Mouse (Mus musculus) midbrain, embryonic 10.5 days (tissue): ENCODE measurements around the gene Olfr1369-ps1. TPM values are rescaled to one million over a fixed set of nuclear protein-coding genes. Genes with fewer than 3 reads are reported as not detected.
A peak's percentile ranks its signal among the peaks of the same experiment; 100 is the strongest.
"Not testable (repeated sequence)": the region's sequence is repeated elsewhere in the genome, so short reads cannot be mapped to it uniquely, and the experiment has no call there.

Experiments used
- DNase-seq: peaks from one replicate; pipeline ENCODE4 v3.0.0-alpha.2; 2017; ENCODE audit warnings: low spot score
- H3K27ac ChIP-seq: fragments of 300-500 bp; sonication (generic); replicated peaks from 2 replicates; pipeline ENCODE4 v1.5.1; 2016; ENCODE audit warnings: mild to moderate bottlenecking
- H3K27me3 ChIP-seq: fragments of 300-500 bp; sonication (generic); 2 replicates; pipeline ENCODE4 v1.6.1; 2016; ENCODE audit warnings: low read depth, mild to moderate bottlenecking; ENCODE audit not compliant: poor library complexity, severe bottlenecking
- H3K36me3 ChIP-seq: fragments of 300-500 bp; sonication (generic); 2 replicates; pipeline ENCODE4 v1.6.1; 2016; ENCODE audit warnings: mild to moderate bottlenecking, moderate library complexity
- H3K4me1 ChIP-seq: fragments of 300-500 bp; sonication (generic); 2 replicates; pipeline ENCODE4 v1.6.1; 2016
- H3K4me3 ChIP-seq: fragments of 300-500 bp; sonication (generic); 2 replicates; pipeline ENCODE4 v1.5.1; 2016; ENCODE audit warnings: mild to moderate bottlenecking, moderate library complexity
- H3K9me3 ChIP-seq: fragments of 300-500 bp; sonication (generic); replicated peaks from 2 replicates; pipeline ENCODE4 v1.6.1; 2016; ENCODE audit warnings: mild to moderate bottlenecking
- WGBS: fragments of 180-500 bp; shearing (Covaris S2); methylation state at CpG from one replicate; pipeline ENCODE4 v1.1.7; 2016; 5-methylcytosine and 5-hydroxymethylcytosine counted together
- polyA plus RNA-seq: library from polyadenylated mRNA; unstranded; fragments of >200 nt; fragmentation: Nextera tagmentation; extraction: Ambion mirVana; gene quantifications from 2 replicates; pipeline ENCODE4 v1.2.1, GENCODE M21; 2016

Gene Olfr1369-ps1
- 0.06 and 0.07 TPM in 2 replicates for polyA plus RNA-seq

GRCm38 (mm10) chr13:21111183-21111582 lies at the start of gene Olfr1369-ps1:
Olfr1369-ps1 (plus strand) TSS chr13:21111483.
- H3K4me3 ChIP-seq, H3K4me1 ChIP-seq, H3K27me3 ChIP-seq, H3K36me3 ChIP-seq, H3K27ac ChIP-seq, H3K9me3 ChIP-seq, DNase-seq: not testable (repeated sequence)
- 77% methylated on average over 3 of the region's 3 CpGs for WGBS

GRCm38 (mm10) chr13:21066021-21066420 lies 45.3 kb upstream of the Olfr1369-ps1 start:
- H3K4me1 ChIP-seq = no peaks in the 10 kb centered on the region
- no peaks in the 10 kb centered on the region for H3K27me3 ChIP-seq
- H3K4me3 ChIP-seq = no peak overlapping the region
- no peaks in the 10 kb centered on the region for H3K36me3 ChIP-seq
- H3K9me3 ChIP-seq = no peaks in the 10 kb centered on the region
- no peak for DNase-seq
- 89% methylated on average over 2 of the region's 2 CpGs for WGBS
- no peak overlapping the region for H3K27ac ChIP-seq

DNA sequence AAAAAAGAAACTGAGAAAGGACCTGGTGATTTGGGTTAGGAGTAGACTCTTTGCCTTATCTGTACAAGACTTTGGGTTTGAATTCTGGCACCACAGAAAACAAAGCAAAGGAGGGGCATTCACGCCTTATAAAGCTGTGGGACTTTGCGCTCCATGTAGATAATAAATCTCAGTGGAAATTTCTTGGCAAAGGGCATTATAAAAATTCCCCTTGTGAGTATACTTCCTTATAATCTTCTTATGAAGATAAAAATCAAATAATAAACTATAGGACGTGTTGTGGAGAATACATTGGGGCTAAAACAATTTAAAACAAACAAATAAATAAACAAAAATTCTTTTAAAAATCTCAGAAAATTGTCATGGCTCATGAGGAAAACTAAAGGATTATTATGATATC lies 36.4 kb upstream of the Olfr1369-ps1 start, which contains the start of gene Olfr1370:
TSS of gene Olfr1370 (minus strand) at position 101 of the 400 bp plus-strand sequence.
- WGBS = 84% methylated on average over 3 of the region's 3 CpGs
- H3K4me3 ChIP-seq = no peak within 1 kb of the TSS
- no peaks in the 10 kb centered on the region for H3K27me3 ChIP-seq
- H3K36me3 ChIP-seq = no peaks in the 10 kb centered on the region
- no peak within 1 kb of the TSS for H3K27ac ChIP-seq
- H3K9me3 ChIP-seq = no peaks in the 10 kb centered on the region
- H3K4me1 ChIP-seq = no peaks in the 10 kb centered on the region
- no peak for DNase-seq

GRCm38 (mm10) chr13:21082686-21083085 lies 28.6 kb upstream of the Olfr1369-ps1 start:
- no peaks in the 10 kb centered on the region for H3K4me1 ChIP-seq

GRCm38 (mm10) chr13:21109759-21110158 lies 1.5 kb upstream of the Olfr1369-ps1 start:
- H3K36me3 ChIP-seq = no peaks in the 10 kb centered on the region
- no peaks in the 10 kb centered on the region for H3K9me3 ChIP-seq
- H3K4me1 ChIP-seq = no peaks in the 10 kb centered on the region
- H3K4me3 ChIP-seq = no peak overlapping the region
- H3K27ac ChIP-seq = no peak overlapping the region
- H3K27me3 ChIP-seq = no peaks in the 10 kb centered on the region
- 92% methylated on average over 3 of the region's 3 CpGs for WGBS
- no peak for DNase-seq

More at GRCm38 (mm10) chr13:21082686-21083085, 28.6 kb upstream of the Olfr1369-ps1 start:
- no peak for DNase-seq
- WGBS = 88% methylated on average over 2 of the region's 2 CpGs
- Histone ChIP-seq H3K36me3 (no peaks in the 10 kb centered on the region), H3K4me3 (no peak overlapping the region), H3K27me3 (no peaks in the 10 kb centered on the region), H3K9me3 (no peaks in the 10 kb centered on the region), H3K27ac (no peak overlapping the region)

DNA sequence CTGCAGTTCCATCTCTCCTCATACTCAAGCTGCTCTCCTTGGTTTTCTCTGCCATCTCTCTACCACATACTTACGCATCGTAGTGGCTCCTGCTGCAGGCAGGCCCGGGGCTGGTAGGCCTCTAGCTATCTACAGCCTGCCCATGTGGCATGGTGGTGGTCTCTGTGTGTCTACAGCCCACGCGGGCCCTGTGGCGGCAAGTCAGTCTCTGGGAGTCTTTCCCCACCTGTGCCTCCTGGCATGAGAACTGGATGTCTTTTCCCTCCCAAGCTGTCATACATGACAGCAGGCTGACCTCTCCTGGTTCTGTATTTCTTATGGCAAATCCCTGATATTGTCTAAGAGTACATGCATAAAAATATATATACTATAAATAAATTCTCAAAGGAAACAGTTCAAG lies 842 bp upstream of the Olfr1369-ps1 start:
- no peak for DNase-seq
- no peak overlapping the region for H3K4me3 ChIP-seq
- H3K36me3 ChIP-seq = no peaks in the 10 kb centered on the region
- H3K27ac ChIP-seq = no peak overlapping the region
- H3K27me3 ChIP-seq = no peaks in the 10 kb centered on the region
- H3K4me1 ChIP-seq = no peaks in the 10 kb centered on the region
- H3K9me3 ChIP-seq = no peaks in the 10 kb centered on the region
- 94% methylated on average over 6 of the region's 6 CpGs for WGBS

DNA sequence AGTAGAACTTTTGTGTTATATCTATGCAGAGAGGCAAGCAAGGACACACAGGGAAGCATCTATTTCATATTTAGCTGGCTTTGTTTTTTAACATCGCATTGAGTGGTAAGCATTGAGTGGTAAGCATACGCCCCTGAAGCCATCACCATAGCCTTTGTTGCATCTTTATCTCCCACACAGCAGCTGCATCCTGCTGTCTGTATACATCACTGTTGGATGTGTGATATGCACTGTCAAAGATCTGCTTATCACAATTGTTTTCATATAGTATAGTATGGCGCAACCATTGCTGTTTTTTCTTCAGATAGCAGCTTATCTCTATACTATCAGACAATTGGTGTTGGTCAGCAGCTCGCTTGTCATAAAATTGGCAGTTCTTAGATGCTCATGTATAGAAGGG lies 2.8 kb downstream of the Olfr1369-ps1 start:
- no peaks in the 10 kb centered on the region for H3K9me3 ChIP-seq
- H3K27ac ChIP-seq = no peak overlapping the region
- no peaks in the 10 kb centered on the region for H3K36me3 ChIP-seq
- DNase-seq = no peak
- H3K27me3 ChIP-seq = no peaks in the 10 kb centered on the region
- no peak overlapping the region for H3K4me3 ChIP-seq
- H3K4me1 ChIP-seq = no peaks in the 10 kb centered on the region
- 89% methylated on average over 4 of the region's 4 CpGs for WGBS

GRCm38 (mm10) chr13:21129339-21129738 lies 18.1 kb downstream of the Olfr1369-ps1 start, which contains the start of gene Olfr263:
Olfr263 (plus strand) TSS chr13:21129639.
- H3K27me3 ChIP-seq, DNase-seq, H3K9me3 ChIP-seq, H3K4me1 ChIP-seq, H3K27ac ChIP-seq, H3K4me3 ChIP-seq, H3K36me3 ChIP-seq: not testable (repeated sequence)
- WGBS = 85% methylated on average over 3 of the region's 3 CpGs

- Histone ChIP-seq H3K27me3 (no peaks in the 10 kb centered on the region), H3K4me1 (no peaks in the 10 kb centered on the region), H3K36me3 (no peaks in the 10 kb centered on the region), H3K4me3 (no peak overlapping the region), H3K27ac (no peak overlapping the region), H3K9me3 (no peaks in the 10 kb centered on the region)
- 49% methylated on average over 8 of the region's 8 CpGs for WGBS
- DNase-seq = no peak
Observed at GRCm38 (mm10) chr13:21142421-21142820, 31.1 kb downstream of the Olfr1369-ps1 start.

GRCm38 (mm10) chr13:21145767-21146166 lies 34.5 kb downstream of the Olfr1369-ps1 start, which contains the start of gene Olfr1368:
Olfr1368 (minus strand) TSS chr13:21145867.
- no peak for DNase-seq
- Histone ChIP-seq H3K36me3 (no peaks in the 10 kb centered on the region), H3K9me3 (no peaks in the 10 kb centered on the region), H3K27ac (no peak within 1 kb of the TSS), H3K4me1 (no peaks in the 10 kb centered on the region), H3K27me3 (no peaks in the 10 kb centered on the region), H3K4me3 (no peak within 1 kb of the TSS)
- 76% methylated on average over 4 of the region's 4 CpGs for WGBS

DNA sequence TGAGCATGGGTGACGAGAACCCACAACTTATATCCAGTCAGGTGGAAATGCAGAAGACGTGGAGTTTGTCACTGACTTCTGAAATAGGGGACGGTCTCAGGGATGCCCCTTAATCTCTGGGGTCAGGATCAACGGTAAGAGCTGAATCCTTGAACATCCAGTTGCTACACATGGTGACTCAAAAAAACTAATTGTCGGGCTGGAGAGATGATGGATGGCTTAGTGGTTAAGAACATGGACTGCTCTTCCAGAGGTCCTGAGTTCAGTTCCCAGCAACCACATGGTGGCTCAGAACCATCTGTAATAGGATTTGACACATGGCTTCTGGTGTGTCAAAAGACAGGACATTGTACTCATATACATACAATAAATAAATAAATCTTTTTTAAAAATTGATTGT lies 44.6 kb downstream of the Olfr1369-ps1 start:
- peaks cover 3% of the 10 kb centered on the region; the same call in 1 of the 2 replicates for H3K27me3 ChIP-seq
- H3K9me3 ChIP-seq = no peaks in the 10 kb centered on the region
- H3K4me1 ChIP-seq = peaks cover 9% of the 10 kb centered on the region
- DNase-seq = no peak
- WGBS = 82% methylated on average over 5 of the region's 5 CpGs
- no peaks in the 10 kb centered on the region for H3K36me3 ChIP-seq
- no peak overlapping the region for H3K4me3 ChIP-seq
- no peak overlapping the region for H3K27ac ChIP-seq

- Histone ChIP-seq H3K9me3 (no peaks in the 10 kb centered on the region), H3K4me3 (peak overlapping the region; percentile 67), H3K27ac (no peak overlapping the region), H3K36me3 (no peaks in the 10 kb centered on the region), H3K27me3 (peaks cover 3% of the 10 kb centered on the region; the same call in 1 of the 2 replicates), H3K4me1 (peaks cover 11% of the 10 kb centered on the region)
- WGBS = 2% methylated on average over 9 of the region's 9 CpGs
- DNase-seq = no peak
Observed at GRCm38 (mm10) chr13:21158071-21158470, 46.8 kb downstream of the Olfr1369-ps1 start.

DNA sequence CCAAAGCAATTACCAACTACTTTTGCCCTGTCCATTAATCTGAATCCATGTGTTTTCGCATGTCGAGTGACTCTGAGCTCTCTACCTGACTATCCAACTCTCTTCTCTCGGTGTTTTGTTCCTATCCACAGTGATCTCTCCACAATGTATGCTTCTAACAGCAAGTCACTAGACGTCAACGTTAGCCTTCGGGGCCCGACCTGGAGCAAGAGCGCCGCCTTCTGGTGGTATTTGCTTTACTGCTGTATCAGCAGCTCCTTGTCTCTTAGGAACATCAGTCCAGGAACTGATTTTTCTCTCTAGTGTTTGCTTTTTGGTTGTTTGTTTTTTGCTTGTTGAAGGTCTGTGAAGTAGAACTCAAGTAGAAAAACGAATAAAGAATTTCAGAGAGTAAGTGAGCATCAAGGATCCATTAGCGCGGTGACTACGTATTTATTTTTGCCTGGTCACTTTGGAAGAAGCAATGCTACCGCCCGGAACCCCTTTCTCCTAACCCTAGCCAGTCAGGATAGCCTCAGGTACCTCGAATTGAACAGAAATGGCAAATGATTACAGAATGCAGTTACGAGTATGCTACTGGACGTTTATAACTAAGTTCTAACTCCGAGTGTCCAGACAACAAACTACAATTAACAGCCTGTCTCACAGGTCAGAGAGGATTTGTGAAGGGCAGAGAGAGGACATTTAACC lies 47.6 kb downstream of the Olfr1369-ps1 start:
- DNase-seq = peak; percentile 89
- H3K27ac ChIP-seq = no peak overlapping the region
- no peaks in the 10 kb centered on the region for H3K36me3 ChIP-seq
- peaks cover 11% of the 10 kb centered on the region for H3K4me1 ChIP-seq
- no peaks in the 10 kb centered on the region for H3K9me3 ChIP-seq
- under 1% methylated on average over 19 of the region's 19 CpGs for WGBS
- H3K27me3 ChIP-seq = peaks cover 3% of the 10 kb centered on the region; the same call in 1 of the 2 replicates
- H3K4me3 ChIP-seq = peak overlapping the region; percentile 67
